Mouse (Mus musculus) heart, postnatal 0 days (tissue): ENCODE measurements around the gene Poldip2. TPM values are rescaled to one million over a fixed set of nuclear protein-coding genes. Genes with fewer than 3 reads are reported as not detected.
A peak's percentile ranks its signal among the peaks of the same experiment; 100 is the strongest.

Experiments used
- ATAC-seq: fragments of 200-750 bp; cut with Nextera tagmentation; 2 replicates; pipeline ENCODE4 v1.8.0; 2017; ENCODE audit warnings: low read depth, moderate number of reproducible peaks, moderate library complexity; ENCODE audit not compliant: insufficient read depth
- DNase-seq: peaks from one replicate; pipeline ENCODE4 v3.0.0-alpha.2; 2016; ENCODE audit warnings: low spot score
- H3K27ac ChIP-seq: fragments of 300-500 bp; sonication (generic); 2 replicates; pipeline ENCODE4 v1.5.1; 2014; ENCODE audit warnings: low read depth, mild to moderate bottlenecking
- H3K27me3 ChIP-seq: fragments of 300-500 bp; sonication (generic); 2 replicates; pipeline ENCODE4 v1.6.1; 2014; ENCODE audit warnings: low read length, mixed read lengths; ENCODE audit not compliant: control insufficient read depth, insufficient read depth
- H3K36me3 ChIP-seq: fragments of 300-500 bp; sonication (generic); replicated peaks from 2 replicates; pipeline ENCODE4 v1.6.1; 2014; ENCODE audit warnings: low read length, mixed read lengths; ENCODE audit not compliant: control insufficient read depth, insufficient read depth
- H3K4me1 ChIP-seq: fragments of 300-500 bp; sonication (generic); 2 replicates; pipeline ENCODE4 v1.6.1; 2014; ENCODE audit warnings: antibody characterized with exemption; ENCODE audit not compliant: control insufficient read depth, insufficient read depth
- H3K4me2 ChIP-seq: fragments of 300-500 bp; sonication (generic); 2 replicates; pipeline ENCODE4 v1.6.1; 2014; ENCODE audit warnings: low read depth, mild to moderate bottlenecking, low read length, moderate library complexity
- H3K4me3 ChIP-seq: fragments of 300-500 bp; sonication (generic); 2 replicates; pipeline ENCODE4 v1.5.1; 2014; ENCODE audit warnings: low read depth, low read length
- H3K9ac ChIP-seq: fragments of 300-500 bp; sonication (generic); replicated peaks from 2 replicates; pipeline ENCODE4 v1.6.1; 2014; ENCODE audit warnings: low read depth, low read length, mixed read lengths
- H3K9me3 ChIP-seq: fragments of 300-500 bp; sonication (generic); replicated peaks from 2 replicates; pipeline ENCODE4 v1.6.1; 2016; ENCODE audit warnings: low read length; ENCODE audit not compliant: control insufficient read depth
- CTCF ChIP-seq: IDR thresholded peaks from 2 replicates; pipeline ENCODE4 v1.5.1; 2016; ENCODE audit warnings: antibody characterized with exemption, control low read depth, low read depth
- EP300 ChIP-seq: IDR thresholded peaks from 2 replicates; pipeline ENCODE4 v1.6.1; 2016; ENCODE audit warnings: antibody characterized with exemption, low read depth
- WGBS: fragments of 180-500 bp; shearing (Covaris S2); extraction: QIAGEN DNeasy Blood & Tissue Kit; methylation state at CpG from one replicate; pipeline ENCODE4 v1.1.7; 2014; 5-methylcytosine and 5-hydroxymethylcytosine counted together
- polyA plus RNA-seq: library from polyadenylated mRNA; unstranded; fragments of >200 nt; fragmentation: Nextera tagmentation; extraction: Ambion mirVana; gene quantifications from 2 replicates; pipeline ENCODE4 v1.2.1, GENCODE M21; 2015
- total RNA-seq: library from RNA; depleted of rRNA; stranded (reverse); fragments of >200 nt; gene quantifications from 2 replicates; pipeline ENCODE4 v1.2.3, GENCODE M21; 2014; ENCODE audit warnings: low replicate concordance

Poldip2 gene
- total and polyA plus RNA-seq, 2 experiments from 2014 or later = 214 to 225 TPM

- peak within 1 kb of the TSS; percentile 82 for H3K4me3 ChIP-seq
- peaks cover 34% of the 10 kb centered on the region for H3K36me3 ChIP-seq
- no peaks in the 10 kb centered on the region for H3K27me3 ChIP-seq
- ATAC-seq = peak; percentile 96
- peak; percentile 100 for DNase-seq
- H3K27ac ChIP-seq = peak within 1 kb of the TSS; percentile 92
- H3K4me2 ChIP-seq = peak within 1 kb of the TSS; percentile 83
- H3K9ac ChIP-seq = peak within 1 kb of the TSS; percentile 76
- TF ChIP-seq EP300 (0 out of 2 replicates have a peak, but pooled peaks have one; percentile 52), CTCF (no peak)
- no peaks in the 10 kb centered on the region for H3K9me3 ChIP-seq
- under 1% methylated on average over 52 of the region's 52 CpGs for WGBS
- H3K4me1 ChIP-seq = peaks cover 24% of the 10 kb centered on the region
Observed at GRCm38 (mm10) chr11:78536080-78536689, 24.2 kb downstream of the Poldip2 start, which contains the start of the genes Tnfaip1 and Ift20. Gene Tnfaip1, minus strand, starts transcription at chr11:78536332. Gene Ift20, plus strand, starts transcription at chr11:78536361.

- H3K4me1 ChIP-seq = peaks cover 24% of the 10 kb centered on the region
- peak overlapping the region; percentile 92 for H3K27ac ChIP-seq
- H3K9ac ChIP-seq = peak overlapping the region; percentile 76
- no peak for DNase-seq
- ATAC-seq = no peak
- 1% methylated on average over 14 of the region's 14 CpGs for WGBS
- H3K4me3 ChIP-seq = peak overlapping the region; percentile 82
- no peaks in the 10 kb centered on the region for H3K9me3 ChIP-seq
- peaks cover 37% of the 10 kb centered on the region for H3K36me3 ChIP-seq
- H3K27me3 ChIP-seq = no peaks in the 10 kb centered on the region
- peak overlapping the region; percentile 78 for H3K4me2 ChIP-seq
- TF ChIP-seq CTCF (no peak), EP300 (no peak)
Observed at GRCm38 (mm10) chr11:78536690-78537084, 24.7 kb downstream of the Poldip2 start.

GRCm38 (mm10) chr11:78540358-78540757 is 28.4 kb downstream of the Poldip2 start:
- WGBS = 79% methylated on average over 3 of the region's 3 CpGs
- DNase-seq (no peak), ATAC-seq (no peak)
- no peak overlapping the region for H3K4me2 ChIP-seq
- no peak overlapping the region for H3K27ac ChIP-seq
- no peaks in the 10 kb centered on the region for H3K9me3 ChIP-seq
- H3K36me3 ChIP-seq = peaks cover 52% of the 10 kb centered on the region
- no peak overlapping the region for H3K9ac ChIP-seq
- H3K4me3 ChIP-seq = no peak overlapping the region
- no peaks in the 10 kb centered on the region for H3K27me3 ChIP-seq
- TF ChIP-seq CTCF (no peak), EP300 (no peak)
- peaks cover 15% of the 10 kb centered on the region; the same call in 1 of the 2 replicates for H3K4me1 ChIP-seq

- H3K27me3 ChIP-seq = no peaks in the 10 kb centered on the region
- peak; percentile 26 for TF ChIP-seq CTCF
- no peak for TF ChIP-seq EP300
- no peak overlapping the region for H3K4me3 ChIP-seq
- no peak for ATAC-seq
- H3K9me3 ChIP-seq = no peaks in the 10 kb centered on the region
- no peak for DNase-seq
- no peak overlapping the region for H3K4me2 ChIP-seq
- H3K4me1 ChIP-seq = peaks cover 2% of the 10 kb centered on the region; the same call in 1 of the 2 replicates
- no peak overlapping the region for H3K9ac ChIP-seq
- H3K27ac ChIP-seq = no peak overlapping the region
- peaks cover 39% of the 10 kb centered on the region for H3K36me3 ChIP-seq
- WGBS = 89% methylated on average over 7 of the region's 7 CpGs
Observed at GRCm38 (mm10) chr11:78544449-78545111, 32.6 kb downstream of the Poldip2 start.

- TF ChIP-seq CTCF (no peak), EP300 (no peak)
- no peak for DNase-seq
Observed at GRCm38 (mm10) chr11:78545181-78545580, 33.2 kb downstream of the Poldip2 start.

More at GRCm38 (mm10) chr11:78545181-78545580, 33.2 kb downstream of the Poldip2 start:
- H3K36me3 ChIP-seq = peaks cover 33% of the 10 kb centered on the region
- no peak overlapping the region for H3K9ac ChIP-seq
- H3K27ac ChIP-seq = no peak overlapping the region
- H3K27me3 ChIP-seq = no peaks in the 10 kb centered on the region
- 62% methylated on average over 8 of the region's 8 CpGs for WGBS
- no peak overlapping the region for H3K4me3 ChIP-seq
- no peak for ATAC-seq
- peaks cover 8% of the 10 kb centered on the region for H3K4me1 ChIP-seq
- no peaks in the 10 kb centered on the region for H3K9me3 ChIP-seq
- no peak overlapping the region for H3K4me2 ChIP-seq
